Mouse (Mus musculus): ENCODE measurements at regions not wholly inside any gene's neighbourhood (a gene's known extent, or its start where the extent isn't known, plus 50 kb on each side); places are given as distances from the start of the nearest gene placed in this dataset.

- Histone ChIP-seq H3K4me1 (ENCODE audit: control insufficient read depth, insufficient read depth, insufficient read length) (no peaks in the 10 kb centered on the region), H3K27me3 (ENCODE audit: control insufficient read depth, insufficient read depth, low read length) (no peaks in the 10 kb centered on the region), H3K27ac (ENCODE audit: insufficient read depth, low read length) (no peak overlapping the region), H3K4me3 (ENCODE audit: extremely low read depth, insufficient read depth, insufficient read length) (no peak overlapping the region), H3K36me3 (ENCODE audit: control insufficient read depth, insufficient read depth, low read length) (no peaks in the 10 kb centered on the region)
- no peak for DNase-seq (ENCODE audit: low read depth in 1 of 2, low spot score in 2 of 2)
- TF ChIP-seq POLR2A (IDR thresholded peaks at IDR 0.05; ENCODE audit: low read depth, low read length) (no peak), CTCF (IDR thresholded peaks at IDR 0.05; ENCODE audit: extremely low read depth, insufficient read depth, insufficient read length, insufficient replicate concordance) (no peak)
- WGBS: 65% methylated on average over 2 of the region's 2 CpGs
Observed at GRCm38 (mm10) chr2:137536581-137536980, 420.1 kb upstream of the Jag1 start.

GRCm38 (mm10) chr2:137516271-137516670, 399.8 kb upstream of the Jag1 start:
- H3K27ac ChIP-seq (ENCODE audit: insufficient read depth, low read length): no peak overlapping the region
- H3K4me1 ChIP-seq (ENCODE audit: control insufficient read depth, insufficient read depth, insufficient read length): no peaks in the 10 kb centered on the region
- TF ChIP-seq CTCF (IDR thresholded peaks at IDR 0.05; ENCODE audit: extremely low read depth, insufficient read depth, insufficient read length, insufficient replicate concordance): no peak
- H3K4me3 ChIP-seq (ENCODE audit: extremely low read depth, insufficient read depth, insufficient read length): no peak overlapping the region
- 85% methylated on average over 2 of the region's 2 CpGs for WGBS
- DNase-seq (ENCODE audit: low read depth in 1 of 2, low spot score in 2 of 2): no peak
- H3K27me3 ChIP-seq (ENCODE audit: control insufficient read depth, insufficient read depth, low read length): no peaks in the 10 kb centered on the region
- no peaks in the 10 kb centered on the region for H3K36me3 ChIP-seq (ENCODE audit: control insufficient read depth, insufficient read depth, low read length)

DNA sequence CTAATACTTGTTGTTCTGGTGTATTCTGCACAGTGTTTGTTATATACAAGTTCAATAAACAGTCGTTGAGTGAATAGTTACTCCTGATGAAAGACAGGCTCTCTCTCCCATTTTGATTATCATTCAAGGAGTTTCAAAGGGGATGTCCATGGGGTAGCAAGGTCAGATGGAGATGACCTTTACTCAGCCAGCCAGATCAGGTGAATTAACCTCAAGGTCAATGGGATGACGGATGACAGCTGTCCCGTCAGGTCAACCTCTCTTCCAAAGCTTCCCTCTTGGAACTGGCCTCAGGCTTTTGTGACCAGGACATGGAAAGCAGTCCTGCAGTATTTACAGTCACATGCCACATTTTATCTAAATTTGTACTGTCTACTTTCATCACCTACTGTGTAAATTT, 398.6 kb upstream of the Jag1 start:
- DNase-seq (ENCODE audit: low read depth in 1 of 2, low spot score in 2 of 2): no peak
- Histone ChIP-seq H3K27ac (ENCODE audit: insufficient read depth, low read length) (no peak overlapping the region), H3K4me1 (ENCODE audit: control insufficient read depth, insufficient read depth, insufficient read length) (no peaks in the 10 kb centered on the region), H3K27me3 (ENCODE audit: control insufficient read depth, insufficient read depth, low read length) (no peaks in the 10 kb centered on the region), H3K4me3 (ENCODE audit: extremely low read depth, insufficient read depth, insufficient read length) (no peak overlapping the region), H3K36me3 (ENCODE audit: control insufficient read depth, insufficient read depth, low read length) (no peaks in the 10 kb centered on the region)
- 89% methylated on average over 3 of the region's 3 CpGs for WGBS
- TF ChIP-seq CTCF (IDR thresholded peaks at IDR 0.05; ENCODE audit: extremely low read depth, insufficient read depth, insufficient read length, insufficient replicate concordance): no peak
- no peak for TF ChIP-seq POLR2A (IDR thresholded peaks at IDR 0.05; ENCODE audit: low read depth, low read length)

DNA sequence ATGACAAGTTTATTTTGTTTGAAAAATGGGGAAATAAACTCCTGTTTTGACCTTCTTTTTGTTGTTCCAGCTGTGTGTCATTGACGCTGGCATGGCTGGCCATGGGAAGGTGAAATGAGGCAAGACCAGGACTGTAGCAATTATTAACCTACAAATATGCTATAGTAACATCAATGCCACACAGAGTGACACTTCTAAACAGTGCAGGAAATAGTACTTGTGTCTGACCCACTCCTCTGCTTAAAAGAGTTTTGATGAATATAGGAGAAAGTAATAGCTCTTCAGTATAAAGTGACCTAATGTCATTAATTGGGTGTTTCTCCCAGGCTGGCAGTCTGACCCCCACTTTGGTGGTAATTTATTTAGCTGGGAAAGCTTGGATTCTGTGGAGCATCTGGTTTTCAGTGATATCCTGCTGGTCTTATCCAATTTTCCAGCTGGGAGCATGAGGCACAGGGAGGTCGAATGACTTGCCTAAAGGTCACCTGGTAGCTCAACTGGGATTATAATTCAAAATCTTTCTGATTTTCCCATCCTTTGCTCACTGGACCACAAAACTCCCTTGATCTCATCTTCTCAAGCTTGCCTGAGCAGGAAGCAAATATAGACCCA, 397.6 kb upstream of the Jag1 start:
- no peak for DNase-seq (ENCODE audit: low read depth in 1 of 2, low spot score in 2 of 2)
- H3K27ac ChIP-seq (ENCODE audit: insufficient read depth, low read length): no peak overlapping the region
- no peaks in the 10 kb centered on the region for H3K27me3 ChIP-seq (ENCODE audit: control insufficient read depth, insufficient read depth, low read length)
- no peaks in the 10 kb centered on the region for H3K36me3 ChIP-seq (ENCODE audit: control insufficient read depth, insufficient read depth, low read length)
- TF ChIP-seq POLR2A (IDR thresholded peaks at IDR 0.05; ENCODE audit: low read depth, low read length): no peak
- no peak for TF ChIP-seq CTCF (IDR thresholded peaks at IDR 0.05; ENCODE audit: extremely low read depth, insufficient read depth, insufficient read length, insufficient replicate concordance)
- no peak overlapping the region for H3K4me3 ChIP-seq (ENCODE audit: extremely low read depth, insufficient read depth, insufficient read length)
- H3K4me1 ChIP-seq (ENCODE audit: control insufficient read depth, insufficient read depth, insufficient read length): no peaks in the 10 kb centered on the region
- WGBS: 67% methylated on average over 2 of the region's 2 CpGs

DNA sequence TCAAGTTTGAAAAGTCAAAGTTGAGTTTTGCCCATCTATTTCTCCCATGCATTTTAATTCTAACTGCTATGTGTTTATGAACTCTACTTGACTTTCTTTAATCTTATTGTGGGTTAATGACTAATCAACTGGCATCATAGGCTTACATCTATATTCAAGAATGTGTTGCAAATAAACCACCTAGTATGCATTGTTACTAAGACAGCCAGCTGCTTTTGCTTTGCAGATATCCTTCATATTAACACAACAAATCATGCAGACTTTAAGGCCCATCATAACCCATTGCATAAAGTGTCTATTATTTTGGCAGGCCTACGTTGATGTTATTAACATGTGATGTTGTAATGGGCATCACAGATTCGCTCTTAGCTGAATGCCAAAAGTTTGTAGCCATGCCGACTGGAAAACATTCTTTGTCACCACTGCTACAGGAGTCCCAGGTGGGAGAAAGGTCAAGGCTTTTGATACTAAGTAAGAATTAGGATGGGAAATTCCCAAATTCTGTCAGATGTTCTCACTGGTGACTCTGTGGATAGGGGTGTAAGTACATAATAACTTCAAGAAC, 394.3 kb upstream of the Jag1 start:
- Histone ChIP-seq H3K36me3 (ENCODE audit: control insufficient read depth, insufficient read depth, low read length) (no peaks in the 10 kb centered on the region), H3K27me3 (ENCODE audit: control insufficient read depth, insufficient read depth, low read length) (no peaks in the 10 kb centered on the region), H3K4me3 (ENCODE audit: extremely low read depth, insufficient read depth, insufficient read length) (no peak overlapping the region), H3K27ac (ENCODE audit: insufficient read depth, low read length) (no peak overlapping the region), H3K4me1 (ENCODE audit: control insufficient read depth, insufficient read depth, insufficient read length) (no peaks in the 10 kb centered on the region)
- TF ChIP-seq CTCF (IDR thresholded peaks at IDR 0.05; ENCODE audit: extremely low read depth, insufficient read depth, insufficient read length, insufficient replicate concordance) (no peak), POLR2A (IDR thresholded peaks at IDR 0.05; ENCODE audit: low read depth, low read length) (no peak)
- 85% methylated on average over 3 of the region's 3 CpGs for WGBS
- no peak for DNase-seq (ENCODE audit: low read depth in 1 of 2, low spot score in 2 of 2)

GRCm38 (mm10) chr2:137501236-137501635, 384.8 kb upstream of the Jag1 start:
- H3K27me3 ChIP-seq (ENCODE audit: control insufficient read depth, insufficient read depth, low read length): no peaks in the 10 kb centered on the region
- no peaks in the 10 kb centered on the region for H3K4me1 ChIP-seq (ENCODE audit: control insufficient read depth, insufficient read depth, insufficient read length)
- no peak overlapping the region for H3K27ac ChIP-seq (ENCODE audit: insufficient read depth, low read length)
- DNase-seq (ENCODE audit: low read depth in 1 of 2, low spot score in 2 of 2): no peak
- TF ChIP-seq CTCF (IDR thresholded peaks at IDR 0.05; ENCODE audit: extremely low read depth, insufficient read depth, insufficient read length, insufficient replicate concordance) (no peak), POLR2A (IDR thresholded peaks at IDR 0.05; ENCODE audit: low read depth, low read length) (no peak)
- WGBS: 86% methylated on average over 1 of the region's 1 CpGs
- H3K4me3 ChIP-seq (ENCODE audit: extremely low read depth, insufficient read depth, insufficient read length): no peak overlapping the region
- no peaks in the 10 kb centered on the region for H3K36me3 ChIP-seq (ENCODE audit: control insufficient read depth, insufficient read depth, low read length)

- no peak overlapping the region for H3K4me3 ChIP-seq (ENCODE audit: extremely low read depth, insufficient read depth, insufficient read length)
- no peak overlapping the region for H3K27ac ChIP-seq (ENCODE audit: insufficient read depth, low read length)
- 60% methylated on average over 2 of the region's 2 CpGs for WGBS
- H3K27me3 ChIP-seq (ENCODE audit: control insufficient read depth, insufficient read depth, low read length): no peaks in the 10 kb centered on the region
- H3K36me3 ChIP-seq (ENCODE audit: control insufficient read depth, insufficient read depth, low read length): no peaks in the 10 kb centered on the region
- no peaks in the 10 kb centered on the region for H3K4me1 ChIP-seq (ENCODE audit: control insufficient read depth, insufficient read depth, insufficient read length)
- TF ChIP-seq POLR2A (IDR thresholded peaks at IDR 0.05; ENCODE audit: low read depth, low read length) (no peak), CTCF (IDR thresholded peaks at IDR 0.05; ENCODE audit: extremely low read depth, insufficient read depth, insufficient read length, insufficient replicate concordance) (no peak)
- no peak for DNase-seq (ENCODE audit: low read depth in 1 of 2, low spot score in 2 of 2)
Observed at GRCm38 (mm10) chr2:137497616-137498015, 381.2 kb upstream of the Jag1 start.
